Mouse (Mus musculus): ENCODE data around the gene Mrps17. TPM values are rescaled to one million over a fixed set of nuclear protein-coding genes. Genes with fewer than 3 reads are reported as not detected.

Mrps17 gene
- polyA plus RNA-seq, 1 experiment from 2014 or later, result 171 TPM

DNA sequence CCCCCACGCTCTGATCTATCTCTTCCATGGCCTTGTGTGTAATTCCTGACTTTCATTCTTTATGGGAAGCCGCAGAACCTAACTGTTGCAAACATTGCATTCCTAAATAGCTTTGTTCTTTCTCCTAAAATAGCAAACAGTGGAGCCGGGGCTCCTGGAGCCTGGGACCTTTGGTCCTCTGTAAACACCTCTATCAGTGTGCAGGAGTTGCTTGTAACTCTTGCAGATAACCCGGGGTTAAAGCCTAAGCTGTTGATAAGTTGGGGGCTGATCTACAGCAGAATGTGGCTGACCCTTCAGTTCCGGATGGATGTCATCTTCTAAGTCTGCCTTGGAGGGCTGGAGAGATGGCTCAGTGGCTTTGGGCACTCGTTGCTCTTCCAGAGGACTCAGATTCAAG lies 28.8 kb downstream of the Mrps17 start:
- H3K27ac ChIP-seq (replicated peaks), result no peak overlapping the region
- no peaks in the 10 kb centered on the region for H3K9me3 ChIP-seq
- no peaks in the 10 kb centered on the region for H3K4me1 ChIP-seq
- no peak for ATAC-seq (ENCODE audit: low FRiP score, low read depth)
- H3K36me3 ChIP-seq, result peaks cover 55% of the 10 kb centered on the region
- H3K9ac ChIP-seq (replicated peaks), result no peak overlapping the region
- no peak overlapping the region for H3K4me2 ChIP-seq (replicated peaks)
- H3K27me3 ChIP-seq, result no peaks in the 10 kb centered on the region
- 74% methylated on average over 6 of the region's 6 CpGs for WGBS
- no peak overlapping the region for H3K4me3 ChIP-seq

GRCm38 (mm10) chr5:129756886-129757285 lies 41.6 kb downstream of the Mrps17 start:
- no peaks in the 10 kb centered on the region for H3K9me3 ChIP-seq
- H3K27me3 ChIP-seq, result no peaks in the 10 kb centered on the region
- no peaks in the 10 kb centered on the region; the same call in 1 of the 2 replicates for H3K4me1 ChIP-seq
- no peak overlapping the region for H3K4me2 ChIP-seq (replicated peaks)
- no peak overlapping the region for H3K4me3 ChIP-seq
- H3K36me3 ChIP-seq, result peaks cover 13% of the 10 kb centered on the region
- ATAC-seq (ENCODE audit: low FRiP score, low read depth), result no peak
- no peak overlapping the region for H3K27ac ChIP-seq (replicated peaks)
- H3K9ac ChIP-seq (replicated peaks), result no peak overlapping the region
- WGBS, result 94% methylated on average over 20 of the region's 20 CpGs

DNA sequence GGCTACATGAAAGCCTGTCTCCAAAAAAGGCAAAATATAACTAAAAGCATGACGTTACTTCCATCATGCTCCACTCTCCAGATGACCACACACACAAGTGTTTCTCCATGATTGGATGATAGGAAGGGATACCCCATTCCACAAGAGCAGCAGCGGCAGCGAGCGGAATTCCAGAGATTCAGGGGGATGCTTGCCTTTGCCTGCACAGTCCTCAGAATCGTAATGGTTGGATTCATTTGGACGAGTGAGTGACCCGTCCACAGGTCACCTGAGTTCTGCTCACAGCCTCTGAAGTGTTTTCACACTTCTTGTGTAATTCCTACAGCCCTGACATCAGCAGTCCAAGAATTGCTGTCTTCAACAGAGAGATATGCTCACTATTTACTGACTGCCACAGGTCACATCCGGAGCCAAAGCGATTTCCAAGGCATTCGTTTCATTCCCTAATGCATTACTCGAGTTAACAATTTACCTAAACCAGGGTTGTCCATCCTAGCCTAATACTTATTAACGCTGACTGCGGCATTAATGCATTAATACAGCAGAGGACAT lies 44.7 kb downstream of the Mrps17 start:
- H3K36me3 ChIP-seq, result peaks cover 2% of the 10 kb centered on the region; the same call in 1 of the 2 replicates
- ATAC-seq (ENCODE audit: low FRiP score, low read depth), result no peak
- H3K4me3 ChIP-seq, result no peak overlapping the region
- H3K27ac ChIP-seq (replicated peaks), result no peak overlapping the region
- WGBS, result 91% methylated on average over 13 of the region's 13 CpGs
- H3K27me3 ChIP-seq, result no peaks in the 10 kb centered on the region
- peaks cover 3% of the 10 kb centered on the region; the same call in 1 of the 2 replicates for H3K4me1 ChIP-seq
- H3K9me3 ChIP-seq, result no peaks in the 10 kb centered on the region
- no peak overlapping the region for H3K4me2 ChIP-seq (replicated peaks)
- no peak overlapping the region for H3K9ac ChIP-seq (replicated peaks)

GRCm38 (mm10) chr5:129761865-129762540 lies 46.7 kb downstream of the Mrps17 start:
- H3K27ac ChIP-seq (replicated peaks), result peak overlapping the region; percentile 58
- no peak overlapping the region for H3K9ac ChIP-seq (replicated peaks)

GRCm38 (mm10) chr5:129770443-129771355 lies 55.4 kb downstream of the Mrps17 start:
- no peak overlapping the region for H3K9ac ChIP-seq (replicated peaks)
- H3K27ac ChIP-seq (replicated peaks), result no peak overlapping the region
- H3K4me2 ChIP-seq (replicated peaks), result no peak overlapping the region
- no peaks in the 10 kb centered on the region for H3K9me3 ChIP-seq
- no peak for ATAC-seq (ENCODE audit: low FRiP score, low read depth)
- 91% methylated on average over 23 of the region's 23 CpGs for WGBS
- no peaks in the 10 kb centered on the region for H3K27me3 ChIP-seq
- no peak overlapping the region for H3K4me3 ChIP-seq
- no peaks in the 10 kb centered on the region for H3K4me1 ChIP-seq
- H3K36me3 ChIP-seq, result peaks cover 11% of the 10 kb centered on the region; the same call in 1 of the 2 replicates

More at GRCm38 (mm10) chr5:129761865-129762540, 46.7 kb downstream of the Mrps17 start:
- Histone ChIP-seq H3K4me1 (peaks cover 3% of the 10 kb centered on the region; the same call in 1 of the 2 replicates), H3K4me3 (no peak overlapping the region), H3K36me3 (peaks cover 6% of the 10 kb centered on the region; the same call in 1 of the 2 replicates), H3K4me2 (replicated peaks) (no peak overlapping the region), H3K27me3 (no peaks in the 10 kb centered on the region), H3K9me3 (no peaks in the 10 kb centered on the region)
- WGBS, result 70% methylated on average over 18 of the region's 18 CpGs
- peak; percentile 78 for ATAC-seq (ENCODE audit: low FRiP score, low read depth)

Other genes starting within 250 kb of the Mrps17 start
- 63.6 and 67.4 TPM in 2 replicates for gene Sfswap, start 214.3 kb upstream of the Mrps17 start, polyA plus RNA-seq (2016; fragmentation: Nextera tagmentation; extraction: Ambion mirVana)
- 8.9 and 9.4 TPM in 2 replicates for gene Mmp17, start 131.3 kb upstream of the Mrps17 start, polyA plus RNA-seq (2016; fragmentation: Nextera tagmentation; extraction: Ambion mirVana)
- gene Zfp11, start 45.4 kb upstream of the Mrps17 start, polyA plus RNA-seq (2016; fragmentation: Nextera tagmentation; extraction: Ambion mirVana), result 7.0 and 7.1 TPM in 2 replicates
- not detected in 2 replicates for gene Sept14, start 7.0 kb upstream of the Mrps17 start, polyA plus RNA-seq (2016; fragmentation: Nextera tagmentation; extraction: Ambion mirVana)
- gene Nipsnap2, start 9.6 kb downstream of the Mrps17 start, polyA plus RNA-seq (2016; fragmentation: Nextera tagmentation; extraction: Ambion mirVana), result 81.5 and 83.3 TPM in 2 replicates
- 33.8 and 39.3 TPM in 2 replicates for gene Psph, start 72.0 kb downstream of the Mrps17 start, polyA plus RNA-seq (2016; fragmentation: Nextera tagmentation; extraction: Ambion mirVana)
- 47.9 and 50.8 TPM in 2 replicates for gene Sumf2, start 131.5 kb downstream of the Mrps17 start, polyA plus RNA-seq (2016; fragmentation: Nextera tagmentation; extraction: Ambion mirVana)
- 747 and 763 TPM in 2 replicates for gene Chchd2, start 172.0 kb downstream of the Mrps17 start, polyA plus RNA-seq (2016; fragmentation: Nextera tagmentation; extraction: Ambion mirVana)
- 7.9 and 9.1 TPM in 2 replicates for gene Zbed5, start 180.2 kb downstream of the Mrps17 start, polyA plus RNA-seq (2016; fragmentation: Nextera tagmentation; extraction: Ambion mirVana)
- 0.18 and 0.22 TPM in 2 replicates for gene Phkg1, start 183.1 kb downstream of the Mrps17 start, polyA plus RNA-seq (2016; fragmentation: Nextera tagmentation; extraction: Ambion mirVana)
- gene Nupr1l, start 193.0 kb downstream of the Mrps17 start, polyA plus RNA-seq (2016; fragmentation: Nextera tagmentation; extraction: Ambion mirVana), result 6.2 and 9.8 TPM in 2 replicates
- 40.7 and 41.8 TPM in 2 replicates for gene Vkorc1l1, start 226.5 kb downstream of the Mrps17 start, polyA plus RNA-seq (2016; fragmentation: Nextera tagmentation; extraction: Ambion mirVana)

Data from midbrain, embryonic 12.5 days (tissue).